Mouse (Mus musculus): ENCODE results near the gene Sult2a7. TPM values are rescaled to one million over a fixed set of nuclear protein-coding genes. Genes with fewer than 3 reads are reported as not detected.

Gene Sult2a7
- not detected in 2 replicates for polyA plus RNA-seq (2012; rRNA removed)

DNA sequence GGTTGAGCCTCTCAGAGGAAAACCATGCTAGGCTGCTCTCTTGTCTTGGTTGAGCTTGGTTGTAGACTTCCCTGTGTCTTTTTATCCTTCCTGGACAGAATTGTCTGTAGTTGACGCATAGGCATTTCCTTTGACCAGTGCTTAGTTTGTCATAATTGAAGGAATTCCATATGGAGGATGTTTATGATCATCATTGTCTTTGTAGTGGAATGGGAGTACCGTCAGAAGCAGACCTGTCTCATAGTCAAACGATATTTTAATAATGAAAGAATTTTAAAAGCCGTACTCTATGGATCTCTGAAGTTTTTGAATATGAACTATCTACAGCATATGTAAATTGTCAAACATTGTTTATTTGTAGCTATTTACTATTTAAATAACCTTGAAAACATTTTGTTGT is at the start of gene Sult2a7:
TSS of gene Sult2a7 (minus strand) at position 101 of the 400 bp plus-strand sequence.
- TF ChIP-seq POLR2A (IDR thresholded peaks at IDR 0.05; ENCODE audit: borderline replicate concordance, extremely low read depth, insufficient read depth, insufficient read length, poor library complexity, severe bottlenecking): no peak
- TF ChIP-seq CTCF (IDR thresholded peaks at IDR 0.05; ENCODE audit: borderline replicate concordance, extremely low read depth, insufficient read depth, insufficient read length): no peak
- DNase-seq (ENCODE audit: low read depth): no peak

DNA sequence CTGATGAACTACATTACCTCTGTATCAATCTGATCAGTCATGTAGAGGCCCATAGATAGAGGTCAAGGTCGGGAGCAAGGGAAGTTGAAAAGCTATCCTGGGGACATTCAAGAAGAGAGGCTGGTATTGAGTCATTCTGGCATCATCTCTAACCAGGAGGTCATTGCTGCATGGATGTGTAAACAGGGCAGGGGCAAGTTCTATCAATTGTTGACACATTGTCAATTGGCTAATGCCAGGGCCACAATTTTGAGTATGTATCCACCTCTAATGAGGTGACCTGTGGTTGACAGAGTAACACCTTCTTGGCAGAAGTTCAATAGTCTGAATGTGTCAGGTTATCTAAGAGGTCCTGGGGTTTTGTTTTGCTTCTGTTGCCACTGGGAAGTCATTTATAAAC is 31.2 kb upstream of the Sult2a7 start:
- TF ChIP-seq CTCF (IDR thresholded peaks at IDR 0.05; ENCODE audit: borderline replicate concordance, extremely low read depth, insufficient read depth, insufficient read length): no peak
- no peak for TF ChIP-seq POLR2A (IDR thresholded peaks at IDR 0.05; ENCODE audit: borderline replicate concordance, extremely low read depth, insufficient read depth, insufficient read length, poor library complexity, severe bottlenecking)

GRCm38 (mm10) chr7:14522636-14523035 is 28.6 kb upstream of the Sult2a7 start:
- no peak for DNase-seq (ENCODE audit: low read depth)
- TF ChIP-seq POLR2A (IDR thresholded peaks at IDR 0.05; ENCODE audit: borderline replicate concordance, extremely low read depth, insufficient read depth, insufficient read length, poor library complexity, severe bottlenecking): no peak
- TF ChIP-seq CTCF (IDR thresholded peaks at IDR 0.05; ENCODE audit: borderline replicate concordance, extremely low read depth, insufficient read depth, insufficient read length): no peak

More for the DNA sequence above, 31.2 kb upstream of the Sult2a7 start:
- DNase-seq (ENCODE audit: low read depth): no peak

- TF ChIP-seq POLR2A (IDR thresholded peaks at IDR 0.05; ENCODE audit: borderline replicate concordance, extremely low read depth, insufficient read depth, insufficient read length, poor library complexity, severe bottlenecking) (no peak), CTCF (IDR thresholded peaks at IDR 0.05; ENCODE audit: borderline replicate concordance, extremely low read depth, insufficient read depth, insufficient read length) (no peak)
- no peak for DNase-seq (ENCODE audit: low read depth)
Observed at GRCm38 (mm10) chr7:14518301-14518700, 24.3 kb upstream of the Sult2a7 start.

GRCm38 (mm10) chr7:14492886-14493285 is 1.1 kb downstream of the Sult2a7 start:
- DNase-seq (ENCODE audit: low read depth): no peak
- no peak for TF ChIP-seq CTCF (IDR thresholded peaks at IDR 0.05; ENCODE audit: borderline replicate concordance, extremely low read depth, insufficient read depth, insufficient read length)
- TF ChIP-seq POLR2A (IDR thresholded peaks at IDR 0.05; ENCODE audit: borderline replicate concordance, extremely low read depth, insufficient read depth, insufficient read length, poor library complexity, severe bottlenecking): no peak

DNA sequence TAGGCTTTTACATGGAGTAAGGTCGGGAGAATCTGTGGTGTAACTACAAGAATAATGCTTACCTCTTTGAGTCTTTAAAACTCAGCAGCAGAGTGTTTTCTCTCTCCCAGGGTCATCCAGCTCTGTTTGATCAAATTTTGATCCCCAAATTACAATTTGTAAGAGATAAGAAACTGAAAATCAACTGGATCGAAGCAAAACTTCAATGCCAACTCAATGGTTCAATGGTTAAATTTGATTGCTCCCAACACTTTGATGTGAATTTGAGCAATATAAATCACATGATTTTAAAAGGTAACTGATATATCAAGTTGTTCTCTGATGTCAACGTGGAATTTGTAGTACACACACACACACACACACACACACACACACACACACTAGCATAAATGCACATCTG is 47.5 kb downstream of the Sult2a7 start, which contains the start of gene Sult2a8:
TSS of gene Sult2a8 (minus strand) at position 236 of the 400 bp plus-strand sequence.
- no peak for DNase-seq (ENCODE audit: low read depth)
- TF ChIP-seq POLR2A (IDR thresholded peaks at IDR 0.05; ENCODE audit: borderline replicate concordance, extremely low read depth, insufficient read depth, insufficient read length, poor library complexity, severe bottlenecking): no peak
- no peak for TF ChIP-seq CTCF (IDR thresholded peaks at IDR 0.05; ENCODE audit: borderline replicate concordance, extremely low read depth, insufficient read depth, insufficient read length)

DNA sequence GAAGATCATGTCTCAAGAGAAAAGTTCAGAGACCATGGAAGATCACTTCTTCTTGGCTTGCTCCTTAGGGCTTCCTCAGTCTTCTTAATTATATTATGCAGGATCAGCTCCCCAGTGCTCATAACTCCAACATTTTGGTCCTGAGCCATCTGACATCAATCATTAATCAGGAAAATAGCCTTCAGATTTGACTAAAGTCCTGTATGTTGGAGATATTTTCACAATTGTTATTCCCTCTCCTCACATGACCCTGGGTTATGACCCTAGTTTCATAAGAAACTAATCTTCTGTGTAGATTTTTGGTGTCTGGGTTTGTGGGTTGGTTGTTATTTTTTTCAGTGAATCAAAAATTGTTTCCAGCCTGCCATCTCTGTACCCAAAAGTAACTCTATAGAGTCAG is 54.4 kb downstream of the Sult2a7 start:
- DNase-seq (ENCODE audit: low read depth): no peak
- TF ChIP-seq CTCF (IDR thresholded peaks at IDR 0.05; ENCODE audit: borderline replicate concordance, extremely low read depth, insufficient read depth, insufficient read length) (no peak), POLR2A (IDR thresholded peaks at IDR 0.05; ENCODE audit: borderline replicate concordance, extremely low read depth, insufficient read depth, insufficient read length, poor library complexity, severe bottlenecking) (no peak)

GRCm38 (mm10) chr7:14438484-14438883 is 55.5 kb downstream of the Sult2a7 start:
- DNase-seq (ENCODE audit: low read depth): no peak
- no peak for TF ChIP-seq CTCF (IDR thresholded peaks at IDR 0.05; ENCODE audit: borderline replicate concordance, extremely low read depth, insufficient read depth, insufficient read length)
- no peak for TF ChIP-seq POLR2A (IDR thresholded peaks at IDR 0.05; ENCODE audit: borderline replicate concordance, extremely low read depth, insufficient read depth, insufficient read length, poor library complexity, severe bottlenecking)

- no peak for DNase-seq (ENCODE audit: low read depth)
- TF ChIP-seq POLR2A (IDR thresholded peaks at IDR 0.05; ENCODE audit: borderline replicate concordance, extremely low read depth, insufficient read depth, insufficient read length, poor library complexity, severe bottlenecking) (no peak), CTCF (IDR thresholded peaks at IDR 0.05; ENCODE audit: borderline replicate concordance, extremely low read depth, insufficient read depth, insufficient read length) (no peak)
Observed at GRCm38 (mm10) chr7:14438029-14438428, 56.0 kb downstream of the Sult2a7 start.

Other genes starting within 250 kb of the Sult2a7 start
- gene Sult2a6, start 239.4 kb downstream of the Sult2a7 start, polyA plus RNA-seq (2012; rRNA removed): not detected in 2 replicates
- gene Obox8, start 160.7 kb downstream of the Sult2a7 start, polyA plus RNA-seq (2012; rRNA removed): not detected in 2 replicates
- gene Sult2a8, start 47.5 kb downstream of the Sult2a7 start, polyA plus RNA-seq (2012; rRNA removed): not detected in 2 replicates
- gene Vmn1r90, start 69.3 kb upstream of the Sult2a7 start, polyA plus RNA-seq (2012; rRNA removed): 1.2 and 1.6 TPM in 2 replicates
- not detected in 2 replicates for gene Obox7, start 165.3 kb upstream of the Sult2a7 start, polyA plus RNA-seq (2012; rRNA removed)